ENCODE assay signal across 8 mouse cellular contexts in the genomic region with DNA sequence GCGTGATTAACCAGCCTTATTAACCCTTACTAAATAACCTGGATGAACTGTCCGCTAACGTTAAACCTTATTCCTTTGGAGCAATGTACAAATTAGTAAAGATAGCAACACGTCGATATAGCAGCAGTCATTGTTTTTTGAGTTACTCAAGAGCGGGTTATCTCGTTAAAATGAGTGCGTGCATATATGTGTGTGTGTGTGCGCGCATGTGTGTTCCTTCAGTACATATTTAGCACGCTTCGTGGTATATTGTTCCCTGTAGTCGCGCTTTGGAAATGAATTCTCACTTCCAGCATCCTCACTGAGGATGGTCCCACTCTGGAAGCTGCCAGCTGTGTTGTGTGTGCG. TPM values are rescaled to one million over a fixed set of nuclear protein-coding genes. Genes with fewer than 3 reads are reported as not detected.
DNase-seq lines count a peak whose midpoint lies in the region; ATAC-seq and TF ChIP-seq lines count a peak whose summit lies in the region.

No protein-coding gene starts in this region.

- no peak for DNase-seq in lung, embryonic 14.5 days
- no peak for DNase-seq in lung, postnatal 14 days
- DNase-seq in embryonic facial prominence, embryonic 14.5 days (ENCODE audit: low spot score): no peak
- no peak for DNase-seq in limb, embryonic 10.5 days (ENCODE audit: low spot score)
- no peak for DNase-seq in urinary bladder, adult 18-20 months (ENCODE audit: low spot score in 2 of 2)
- no peak for DNase-seq in left cerebral cortex, postnatal 10 days (ENCODE audit: extremely low spot score in 1 of 2, low spot score in 2 of 2)
- DNase-seq in left cerebral cortex, adult 11 months (ENCODE audit: low spot score): no peak

- peak overlapping the region; percentile 85; the same call in 1 of the 2 replicates for H3K27ac ChIP-seq in lung, embryonic 14.5 days (ENCODE audit: low read depth)
- H3K27ac ChIP-seq in embryonic facial prominence, embryonic 14.5 days (replicated peaks; ENCODE audit: low read depth, low read length): peak overlapping the region; percentile 90
- peak overlapping the region; percentile 99 for H3K27ac ChIP-seq in limb, embryonic 10.5 days
- H3K27ac ChIP-seq in neural tube, embryonic 15.5 days (replicated peaks): peak overlapping the region; percentile 95

- H3K4me1 ChIP-seq in lung, embryonic 14.5 days (ENCODE audit: insufficient read depth): peaks cover 13% of the 10 kb centered on the region
- H3K4me1 ChIP-seq in embryonic facial prominence, embryonic 14.5 days (ENCODE audit: control insufficient read depth, insufficient read depth, low read length): peaks cover 17% of the 10 kb centered on the region
- H3K4me1 ChIP-seq in limb, embryonic 10.5 days: peaks cover 23% of the 10 kb centered on the region
- H3K4me1 ChIP-seq in neural tube, embryonic 15.5 days: peaks cover 38% of the 10 kb centered on the region

- WGBS in lung, embryonic 14.5 days: 5% methylated on average over 15 of the region's 15 CpGs
- 5% methylated on average over 15 of the region's 15 CpGs for WGBS in embryonic facial prominence, embryonic 14.5 days
- WGBS in limb, embryonic 10.5 days: 8% methylated on average over 15 of the region's 15 CpGs
- 4% methylated on average over 15 of the region's 15 CpGs for WGBS in neural tube, embryonic 15.5 days

- peaks cover 42% of the 10 kb centered on the region for H3K36me3 ChIP-seq in lung, embryonic 14.5 days (ENCODE audit: insufficient read depth)
- H3K36me3 ChIP-seq in embryonic facial prominence, embryonic 14.5 days (ENCODE audit: control insufficient read depth, insufficient read depth, low read length): peaks cover 38% of the 10 kb centered on the region
- peaks cover 66% of the 10 kb centered on the region for H3K36me3 ChIP-seq in limb, embryonic 10.5 days
- peaks cover 33% of the 10 kb centered on the region for H3K36me3 ChIP-seq in neural tube, embryonic 15.5 days

- intact Hi-C loops in left cerebral cortex, postnatal 10 days (cut with DNase I): no loop called here

- H3K4me3 ChIP-seq in lung, embryonic 14.5 days (ENCODE audit: low read depth, low read length): peak overlapping the region; percentile 98
- peak overlapping the region; percentile 98 for H3K4me3 ChIP-seq in embryonic facial prominence, embryonic 14.5 days (ENCODE audit: low read depth, low read length)
- H3K4me3 ChIP-seq in limb, embryonic 10.5 days: peak overlapping the region; percentile 100
- H3K4me3 ChIP-seq in neural tube, embryonic 15.5 days (replicated peaks): peak overlapping the region; percentile 67

- ATAC-seq in lung, embryonic 14.5 days (ENCODE audit: insufficient read depth): no peak
- ATAC-seq in embryonic facial prominence, embryonic 14.5 days (ENCODE audit: low read depth): no peak
- ATAC-seq in neural tube, embryonic 15.5 days (ENCODE audit: low FRiP score): no peak

- peak overlapping the region; percentile 94 for H3K4me2 ChIP-seq in lung, embryonic 14.5 days
- H3K4me2 ChIP-seq in embryonic facial prominence, embryonic 14.5 days (ENCODE audit: low read depth, low read length): peak overlapping the region; percentile 88
- peak overlapping the region; percentile 92 for H3K4me2 ChIP-seq in neural tube, embryonic 15.5 days

- H3K9me3 ChIP-seq in lung, embryonic 14.5 days (ENCODE audit: low read depth, low read length): no peaks in the 10 kb centered on the region
- H3K9me3 ChIP-seq in embryonic facial prominence, embryonic 14.5 days (ENCODE audit: control insufficient read depth, low read length): no peaks in the 10 kb centered on the region
- no peaks in the 10 kb centered on the region for H3K9me3 ChIP-seq in limb, embryonic 10.5 days (replicated peaks)
- no peaks in the 10 kb centered on the region for H3K9me3 ChIP-seq in neural tube, embryonic 15.5 days (replicated peaks)

- no peaks in the 10 kb centered on the region for H3K27me3 ChIP-seq in lung, embryonic 14.5 days (ENCODE audit: insufficient read depth, low read length)
- H3K27me3 ChIP-seq in embryonic facial prominence, embryonic 14.5 days (replicated peaks; ENCODE audit: control insufficient read depth, insufficient read depth, low read length): no peaks in the 10 kb centered on the region
- H3K27me3 ChIP-seq in limb, embryonic 10.5 days (ENCODE audit: low read depth, poor library complexity, severe bottlenecking): no peaks in the 10 kb centered on the region
- no peaks in the 10 kb centered on the region for H3K27me3 ChIP-seq in neural tube, embryonic 15.5 days (replicated peaks)

- peak overlapping the region; percentile 94 for H3K9ac ChIP-seq in lung, embryonic 14.5 days
- H3K9ac ChIP-seq in embryonic facial prominence, embryonic 14.5 days (ENCODE audit: low read depth, low read length): peak overlapping the region; percentile 97
- H3K9ac ChIP-seq in neural tube, embryonic 15.5 days (replicated peaks): peak overlapping the region; percentile 94

- no peak for TF ChIP-seq CTCF in lung, embryonic 14.5 days (IDR thresholded peaks at IDR 0.05; ENCODE audit: low read depth)

RNA-seq across cellular contexts. Expression of gene Mrps7, which starts 0.6 kb away (rescaled TPM):
- polyA plus RNA-seq in lung, embryonic 14.5 days (2014; fragmentation: Nextera tagmentation; extraction: Ambion mirVana): 93.3 and 95.6 TPM in 2 replicates
- 82.8 and 87.6 TPM in 2 replicates for polyA plus RNA-seq in embryonic facial prominence, embryonic 14.5 days (2014; fragmentation: Nextera tagmentation; extraction: Ambion mirVana)
- polyA plus RNA-seq in limb, embryonic 10.5 days (2016; fragmentation: Nextera tagmentation; extraction: Ambion mirVana): 108 and 120 TPM in 2 replicates
- 81.0 and 83.8 TPM in 2 replicates for polyA plus RNA-seq in neural tube, embryonic 15.5 days (2015; fragmentation: Nextera tagmentation; extraction: Ambion mirVana)
- 10 to 100 TPM; 52.7 to 58.7 TPM for total RNA-seq in left cerebral cortex, postnatal 10 days (2021)

RNA-seq across cellular contexts. Expression of gene Gga3, which starts 0.7 kb away (rescaled TPM):
- 22.5 and 22.7 TPM in 2 replicates for polyA plus RNA-seq in lung, embryonic 14.5 days (2014; fragmentation: Nextera tagmentation; extraction: Ambion mirVana)
- polyA plus RNA-seq in embryonic facial prominence, embryonic 14.5 days (2014; fragmentation: Nextera tagmentation; extraction: Ambion mirVana): 16.5 and 17.9 TPM in 2 replicates
- polyA plus RNA-seq in limb, embryonic 10.5 days (2016; fragmentation: Nextera tagmentation; extraction: Ambion mirVana): 30.8 and 34.9 TPM in 2 replicates
- 34.6 and 35.0 TPM in 2 replicates for polyA plus RNA-seq in neural tube, embryonic 15.5 days (2015; fragmentation: Nextera tagmentation; extraction: Ambion mirVana)
- total RNA-seq in left cerebral cortex, postnatal 10 days (2021): 10 to 100 TPM; 51.4 to 65.1 TPM

RNA-seq across cellular contexts. Expression of gene Mif4gd, which starts 9.7 kb away (rescaled TPM):
- 21.8 and 22.3 TPM in 2 replicates for polyA plus RNA-seq in lung, embryonic 14.5 days (2014; fragmentation: Nextera tagmentation; extraction: Ambion mirVana)
- polyA plus RNA-seq in embryonic facial prominence, embryonic 14.5 days (2014; fragmentation: Nextera tagmentation; extraction: Ambion mirVana): 22.7 and 28.5 TPM in 2 replicates
- 16.2 and 18.2 TPM in 2 replicates for polyA plus RNA-seq in limb, embryonic 10.5 days (2016; fragmentation: Nextera tagmentation; extraction: Ambion mirVana)
- polyA plus RNA-seq in neural tube, embryonic 15.5 days (2015; fragmentation: Nextera tagmentation; extraction: Ambion mirVana): 11.5 and 19.4 TPM in 2 replicates
- 10 to 100 TPM; 14.4 to 14.6 TPM for total RNA-seq in left cerebral cortex, postnatal 10 days (2021)

RNA-seq across cellular contexts. Expression of gene Slc25a19, which starts 25.0 kb away (rescaled TPM):
- polyA plus RNA-seq in lung, embryonic 14.5 days (2014; fragmentation: Nextera tagmentation; extraction: Ambion mirVana): 18.5 and 22.5 TPM in 2 replicates
- polyA plus RNA-seq in embryonic facial prominence, embryonic 14.5 days (2014; fragmentation: Nextera tagmentation; extraction: Ambion mirVana): 23.4 and 24.6 TPM in 2 replicates
- polyA plus RNA-seq in limb, embryonic 10.5 days (2016; fragmentation: Nextera tagmentation; extraction: Ambion mirVana): 27.2 and 27.8 TPM in 2 replicates
- 49.0 and 52.8 TPM in 2 replicates for polyA plus RNA-seq in neural tube, embryonic 15.5 days (2015; fragmentation: Nextera tagmentation; extraction: Ambion mirVana)
- total RNA-seq in left cerebral cortex, postnatal 10 days (2021): 10 to 100 TPM; 55.0 to 59.7 TPM

RNA-seq across cellular contexts. Expression of gene Nup85, which starts 38.9 kb away (rescaled TPM):
- 203 and 213 TPM in 2 replicates for polyA plus RNA-seq in lung, embryonic 14.5 days (2014; fragmentation: Nextera tagmentation; extraction: Ambion mirVana)
- 128 and 143 TPM in 2 replicates for polyA plus RNA-seq in embryonic facial prominence, embryonic 14.5 days (2014; fragmentation: Nextera tagmentation; extraction: Ambion mirVana)
- 257 and 275 TPM in 2 replicates for polyA plus RNA-seq in limb, embryonic 10.5 days (2016; fragmentation: Nextera tagmentation; extraction: Ambion mirVana)
- polyA plus RNA-seq in neural tube, embryonic 15.5 days (2015; fragmentation: Nextera tagmentation; extraction: Ambion mirVana): 101 and 120 TPM in 2 replicates
- total RNA-seq in left cerebral cortex, postnatal 10 days (2021): 10 to 100 TPM; 43.9 to 51.2 TPM
